Mouse (Mus musculus): ENCODE results near the gene Hdgfl2.

- TF ChIP-seq CTCF (IDR thresholded peaks at IDR 0.05) (no peak), POLR2A (IDR thresholded peaks at IDR 0.05; ENCODE audit: insufficient read depth, low read depth, low read length) (no peak; the same call in none of the 2 replicates)
These were observed 43.7 kb downstream of the Hdgfl2 start for GRCm38 (mm10) chr17:56123161-56123560.
